Mouse (Mus musculus) midbrain, embryonic 14.5 days (tissue): ENCODE data around the gene Prep. TPM values are rescaled to one million over a fixed set of nuclear protein-coding genes. Genes with fewer than 3 reads are reported as not detected.

Source experiments
- ATAC-seq: fragments of 200-750 bp; cut with Nextera tagmentation; 2 replicates; pipeline ENCODE4 v1.8.0; 2017; ENCODE audit warnings: moderate number of reproducible peaks, moderate library complexity; ENCODE audit not compliant: low FRiP score, low TSS enrichment
- DNase-seq: peaks from one replicate; pipeline ENCODE4 v3.0.0-alpha.2; 2015
- H3K27ac ChIP-seq: fragments of 300-500 bp; sonication (generic); replicated peaks from 2 replicates; pipeline ENCODE4 v1.5.1; 2014; ENCODE audit warnings: mild to moderate bottlenecking, low read depth, low read length, moderate library complexity
- H3K27me3 ChIP-seq: fragments of 300-500 bp; sonication (generic); 2 replicates; pipeline ENCODE4 v1.6.1; 2014; ENCODE audit warnings: low read length, control low read depth, mixed read lengths; ENCODE audit not compliant: control insufficient read depth, insufficient read depth
- H3K36me3 ChIP-seq: fragments of 300-500 bp; sonication (generic); 2 replicates; pipeline ENCODE4 v1.6.1; 2014; ENCODE audit warnings: low read length, control low read depth; ENCODE audit not compliant: control insufficient read depth, insufficient read depth
- H3K4me1 ChIP-seq: fragments of 300-500 bp; sonication (generic); 2 replicates; pipeline ENCODE4 v1.6.1; 2014; ENCODE audit warnings: mild to moderate bottlenecking, antibody characterized with exemption, low read length, control low read depth; ENCODE audit not compliant: control insufficient read depth, insufficient read depth
- H3K4me2 ChIP-seq: fragments of 300-500 bp; sonication (generic); 2 replicates; pipeline ENCODE4 v1.6.1; 2014; ENCODE audit warnings: mild to moderate bottlenecking, low read length, moderate library complexity
- H3K4me3 ChIP-seq: fragments of 300-500 bp; sonication (generic); replicated peaks from 2 replicates; pipeline ENCODE4 v1.5.1; 2014; ENCODE audit warnings: low read depth, low read length
- H3K9ac ChIP-seq: fragments of 300-500 bp; sonication (generic); replicated peaks from 2 replicates; pipeline ENCODE4 v1.6.1; 2014; ENCODE audit warnings: mild to moderate bottlenecking, low read length, moderate library complexity
- H3K9me3 ChIP-seq: fragments of 300-500 bp; sonication (generic); 2 replicates; pipeline ENCODE4 v1.6.1; 2016; ENCODE audit warnings: low read length, control low read depth, mixed read lengths; ENCODE audit not compliant: control insufficient read depth
- WGBS: fragments of 180-500 bp; shearing (Covaris S2); extraction: QIAGEN DNeasy Blood & Tissue Kit; methylation state at CpG from one replicate; pipeline ENCODE4 v1.1.7; 2014; 5-methylcytosine and 5-hydroxymethylcytosine counted together
- polyA plus RNA-seq: library from polyadenylated mRNA; unstranded; fragments of >200 nt; fragmentation: Nextera tagmentation; extraction: Ambion mirVana; gene quantifications from 2 replicates; pipeline ENCODE4 v1.2.1, GENCODE M21; 2014

Prep gene
- 17.1 and 23.6 TPM in 2 replicates for polyA plus RNA-seq

DNA sequence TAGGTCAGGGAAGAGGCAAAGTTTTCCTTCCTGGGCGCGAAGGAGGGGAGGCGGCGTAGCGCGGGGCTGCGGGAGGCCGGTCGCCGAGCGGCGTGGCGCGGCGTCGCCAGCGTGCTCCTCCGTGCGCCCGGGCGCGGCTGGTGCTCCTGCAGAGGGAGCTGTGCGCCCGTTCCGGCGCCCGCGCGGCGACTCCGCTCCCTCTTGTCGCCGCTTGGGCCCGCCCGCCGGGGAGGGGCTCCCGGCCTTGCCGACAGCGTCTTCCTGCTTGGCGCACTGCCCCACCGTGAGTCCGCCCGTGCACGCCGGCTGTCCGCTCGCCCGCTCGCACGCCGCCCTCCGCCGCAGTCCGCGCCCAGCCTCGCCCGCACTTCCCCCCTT, at the start of gene Prep:
TSS of gene Prep (plus strand) at position 273 of the 378 bp plus-strand sequence.
- H3K27ac ChIP-seq: peak within 1 kb of the TSS; percentile 84
- no peaks in the 10 kb centered on the region for H3K27me3 ChIP-seq
- H3K4me3 ChIP-seq: peak within 1 kb of the TSS; percentile 68
- H3K36me3 ChIP-seq: no peaks in the 10 kb centered on the region
- peak; percentile 95 for DNase-seq
- under 1% methylated on average over 53 of the region's 57 CpGs for WGBS
- peaks cover 25% of the 10 kb centered on the region for H3K4me1 ChIP-seq
- peak; percentile 92 for ATAC-seq
- H3K9me3 ChIP-seq: no peaks in the 10 kb centered on the region
- H3K9ac ChIP-seq: peak within 1 kb of the TSS; percentile 91
- peak within 1 kb of the TSS; percentile 72 for H3K4me2 ChIP-seq

DNA sequence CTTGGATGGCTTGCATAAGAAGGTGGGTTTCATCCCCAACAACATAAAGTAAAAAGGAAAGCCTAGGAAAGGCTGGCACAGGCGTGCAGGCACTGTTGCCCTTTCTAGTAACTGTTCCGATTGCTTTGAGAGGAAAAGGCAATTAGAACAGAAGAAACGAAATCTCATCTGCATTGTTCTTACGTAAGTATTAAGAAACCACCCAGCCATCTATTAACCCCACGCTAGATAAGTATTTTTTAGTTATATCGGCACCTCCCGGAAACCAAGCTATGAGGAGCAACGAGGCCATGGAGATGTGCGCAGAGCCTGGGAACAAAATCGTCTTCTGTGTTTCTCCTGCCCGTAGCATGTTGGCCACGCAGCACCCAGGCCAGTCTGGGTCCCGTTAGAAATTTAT, 49.7 kb upstream of the Prep start:
- WGBS: 94% methylated on average over 13 of the region's 13 CpGs
- H3K4me3 ChIP-seq: no peak overlapping the region
- no peaks in the 10 kb centered on the region for H3K4me1 ChIP-seq
- no peak overlapping the region for H3K4me2 ChIP-seq
- no peaks in the 10 kb centered on the region for H3K9me3 ChIP-seq
- no peak overlapping the region for H3K9ac ChIP-seq
- H3K36me3 ChIP-seq: no peaks in the 10 kb centered on the region
- H3K27me3 ChIP-seq: no peaks in the 10 kb centered on the region
- no peak for DNase-seq
- H3K27ac ChIP-seq: no peak overlapping the region
- ATAC-seq: no peak

DNA sequence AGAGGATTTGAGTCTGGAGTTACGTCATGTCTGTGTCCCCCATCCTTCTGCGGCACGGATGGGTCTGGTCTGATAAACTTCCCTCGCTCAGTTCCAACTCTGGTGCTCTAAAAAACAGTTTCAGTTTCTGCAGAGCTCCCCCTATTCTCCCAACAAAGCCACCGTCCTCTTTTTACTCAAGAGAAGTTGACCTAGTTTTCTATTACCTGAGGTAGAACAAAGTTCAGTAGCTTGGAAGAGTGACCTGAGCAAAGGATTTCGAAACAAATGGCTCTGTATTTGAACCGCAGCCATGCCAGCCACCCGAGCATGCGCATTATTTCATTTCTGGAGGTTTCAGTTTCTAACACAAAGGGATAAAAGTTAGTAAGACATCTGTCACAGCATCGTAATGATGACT, 49.2 kb upstream of the Prep start:
- no peaks in the 10 kb centered on the region for H3K27me3 ChIP-seq
- no peaks in the 10 kb centered on the region for H3K36me3 ChIP-seq
- no peaks in the 10 kb centered on the region for H3K9me3 ChIP-seq
- no peak overlapping the region for H3K9ac ChIP-seq
- ATAC-seq: no peak
- H3K4me2 ChIP-seq: no peak overlapping the region
- WGBS: 87% methylated on average over 10 of the region's 10 CpGs
- DNase-seq: no peak
- H3K27ac ChIP-seq: no peak overlapping the region
- H3K4me3 ChIP-seq: no peak overlapping the region
- no peaks in the 10 kb centered on the region for H3K4me1 ChIP-seq

DNA sequence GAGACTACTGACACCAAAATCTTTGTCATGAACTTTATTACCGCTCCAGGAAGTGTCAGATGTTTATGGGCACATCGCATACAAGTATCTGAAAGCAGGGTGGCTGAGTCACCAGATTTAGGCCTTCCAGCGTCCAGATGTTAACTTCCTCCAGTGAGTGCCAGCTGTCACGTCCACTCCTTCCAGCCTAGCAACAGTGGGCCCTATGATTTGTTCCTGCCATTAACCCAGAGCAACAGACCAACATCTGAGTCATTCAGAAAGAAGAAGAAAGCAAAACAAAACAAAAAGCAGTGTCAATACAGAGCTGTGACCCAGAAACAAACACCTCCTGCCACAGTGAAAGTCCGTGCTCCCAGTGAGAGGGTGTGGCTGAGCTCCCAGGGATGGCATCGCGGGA, 47.6 kb upstream of the Prep start:
- no peak overlapping the region for H3K27ac ChIP-seq
- H3K4me3 ChIP-seq: no peak overlapping the region
- no peak overlapping the region for H3K9ac ChIP-seq
- no peak for DNase-seq
- H3K9me3 ChIP-seq: no peaks in the 10 kb centered on the region
- H3K4me1 ChIP-seq: no peaks in the 10 kb centered on the region
- WGBS: 47% methylated on average over 7 of the region's 7 CpGs
- H3K4me2 ChIP-seq: no peak overlapping the region
- no peaks in the 10 kb centered on the region for H3K27me3 ChIP-seq
- H3K36me3 ChIP-seq: no peaks in the 10 kb centered on the region
- ATAC-seq: no peak

DNA sequence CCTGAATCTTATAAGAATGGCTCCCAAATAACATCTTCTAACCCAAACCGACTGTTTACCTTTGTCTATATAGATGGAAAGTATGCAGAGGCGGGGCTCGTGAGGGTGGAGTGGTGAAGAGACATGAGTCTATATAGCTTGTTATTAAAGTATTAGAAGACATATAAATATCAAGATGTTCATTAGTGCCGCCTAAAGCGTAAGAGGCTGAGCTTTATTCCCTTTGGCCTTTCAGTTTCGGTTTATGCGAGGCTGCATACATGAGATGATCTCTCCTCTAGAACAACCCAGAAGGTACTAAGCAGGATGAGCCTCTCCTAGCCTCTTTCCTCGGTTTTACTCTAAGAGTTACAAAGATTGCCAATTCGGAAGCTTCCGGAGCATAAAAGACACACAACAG, 47.2 kb upstream of the Prep start:
- Histone ChIP-seq H3K27ac (no peak overlapping the region), H3K9ac (no peak overlapping the region), H3K4me3 (no peak overlapping the region), H3K36me3 (no peaks in the 10 kb centered on the region), H3K9me3 (no peaks in the 10 kb centered on the region), H3K4me2 (no peak overlapping the region), H3K4me1 (no peaks in the 10 kb centered on the region), H3K27me3 (no peaks in the 10 kb centered on the region)
- no peak for ATAC-seq
- DNase-seq: no peak
- WGBS: 89% methylated on average over 10 of the region's 10 CpGs

DNA sequence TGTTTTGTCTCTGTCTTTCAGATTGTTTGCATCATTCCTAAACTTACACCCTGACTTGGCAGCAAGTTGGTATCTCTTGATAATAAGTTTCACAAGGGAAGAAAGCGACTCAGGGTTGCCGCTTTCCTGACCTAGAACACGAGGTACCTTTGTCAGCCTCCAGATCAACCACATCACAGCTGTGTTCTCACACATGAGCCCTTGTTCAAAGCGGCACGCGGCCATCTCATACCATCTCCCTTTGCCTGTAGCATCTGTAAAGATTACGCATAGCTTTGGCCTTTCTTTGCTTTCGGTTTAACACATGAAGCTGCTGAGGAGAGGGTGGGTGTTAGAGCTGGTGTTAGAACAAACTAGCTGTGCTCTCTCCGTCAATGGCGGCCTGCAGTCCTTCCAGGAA, 46.7 kb upstream of the Prep start:
- H3K27me3 ChIP-seq: no peaks in the 10 kb centered on the region
- no peak for ATAC-seq

DNA sequence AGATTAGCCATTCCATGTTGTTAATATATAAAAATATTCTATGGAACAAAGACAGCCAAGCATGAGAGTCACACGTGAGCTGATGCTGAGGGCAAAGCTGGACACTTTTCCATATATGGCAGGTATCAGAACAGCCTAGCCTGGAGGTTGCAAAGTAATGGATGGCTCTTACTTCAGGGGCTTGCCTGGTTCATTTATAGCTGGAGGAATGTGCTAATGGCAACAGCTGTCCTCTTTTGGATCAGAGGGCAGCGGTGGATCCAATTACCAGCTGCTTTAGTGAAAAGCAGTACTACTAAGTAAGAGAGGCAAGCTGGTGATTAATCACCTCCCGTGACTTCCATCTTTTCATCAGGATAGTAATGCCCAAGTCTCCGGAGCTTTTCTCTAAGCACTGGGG, 41.8 kb upstream of the Prep start:
- Histone ChIP-seq H3K4me3 (no peak overlapping the region), H3K36me3 (no peaks in the 10 kb centered on the region), H3K9me3 (no peaks in the 10 kb centered on the region), H3K27ac (no peak overlapping the region), H3K4me2 (no peak overlapping the region), H3K9ac (no peak overlapping the region), H3K4me1 (no peaks in the 10 kb centered on the region), H3K27me3 (no peaks in the 10 kb centered on the region)
- no peak for DNase-seq
- WGBS: 41% methylated on average over 4 of the region's 4 CpGs
- no peak for ATAC-seq

More for the DNA sequence above, 46.7 kb upstream of the Prep start:
- no peaks in the 10 kb centered on the region for H3K4me1 ChIP-seq
- H3K27ac ChIP-seq: no peak overlapping the region
- 92% methylated on average over 10 of the region's 10 CpGs for WGBS
- no peaks in the 10 kb centered on the region for H3K9me3 ChIP-seq
- H3K4me3 ChIP-seq: no peak overlapping the region
- no peak for DNase-seq
- H3K4me2 ChIP-seq: no peak overlapping the region
- no peak overlapping the region for H3K9ac ChIP-seq
- no peaks in the 10 kb centered on the region for H3K36me3 ChIP-seq

DNA sequence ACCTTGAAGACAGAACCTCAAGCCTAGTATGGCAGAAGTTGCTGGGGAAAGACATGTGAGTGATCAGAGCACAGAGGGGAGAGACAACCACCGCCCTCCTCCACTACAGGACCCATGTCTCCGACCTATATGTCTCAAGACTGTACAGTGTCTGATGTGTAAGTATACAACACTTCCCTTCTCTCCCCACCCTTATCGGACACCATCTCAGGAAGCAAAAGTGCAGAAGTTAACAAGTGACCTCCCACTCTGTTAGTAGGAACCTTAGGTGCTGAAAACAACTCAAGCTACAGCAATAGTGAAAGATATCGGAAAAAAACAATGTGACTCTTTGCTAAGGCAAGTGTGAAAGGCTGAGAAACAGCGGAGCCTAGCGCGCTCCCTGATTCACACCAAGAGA, 40.1 kb upstream of the Prep start:
- WGBS: 98% methylated on average over 7 of the region's 7 CpGs
- DNase-seq (no peak), ATAC-seq (no peak)
- Histone ChIP-seq H3K4me2 (no peak overlapping the region), H3K9me3 (no peaks in the 10 kb centered on the region), H3K27me3 (no peaks in the 10 kb centered on the region), H3K4me3 (no peak overlapping the region), H3K27ac (no peak overlapping the region), H3K4me1 (no peaks in the 10 kb centered on the region), H3K9ac (no peak overlapping the region), H3K36me3 (no peaks in the 10 kb centered on the region)

DNA sequence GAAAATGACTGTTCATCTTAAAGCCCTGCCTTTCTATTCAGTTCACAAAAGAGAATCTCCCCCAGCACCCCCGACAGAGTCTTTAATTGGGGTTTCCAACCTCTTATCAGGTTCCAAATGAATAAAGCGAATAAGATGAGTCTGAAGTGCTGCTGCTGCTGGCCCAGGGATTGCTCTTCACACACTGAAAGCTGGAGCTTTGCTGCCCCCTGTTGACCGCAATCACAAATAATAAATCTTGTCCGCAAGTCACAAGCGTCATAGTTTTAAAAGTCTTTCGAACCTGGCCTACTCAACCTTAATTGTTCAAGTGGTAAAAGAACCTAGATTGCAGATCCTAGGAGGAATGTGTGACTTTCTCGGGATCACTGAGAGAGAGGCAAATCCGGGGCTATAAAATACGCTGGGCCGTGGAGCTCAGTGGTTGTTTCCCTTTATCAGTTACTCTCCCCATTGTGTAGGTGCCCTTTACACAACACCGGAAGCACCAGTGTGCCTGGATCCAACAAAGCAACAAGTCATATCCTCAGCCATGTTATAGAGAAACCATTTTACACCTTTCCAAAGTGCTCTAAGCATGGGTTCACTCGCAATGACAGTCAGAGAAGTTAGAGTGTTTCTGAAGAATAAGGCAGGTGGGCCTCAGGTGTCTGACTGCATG, 21.6 kb upstream of the Prep start:
- Histone ChIP-seq H3K9me3 (no peaks in the 10 kb centered on the region), H3K9ac (no peak overlapping the region), H3K4me3 (no peak overlapping the region), H3K4me1 (no peaks in the 10 kb centered on the region), H3K27me3 (no peaks in the 10 kb centered on the region), H3K36me3 (no peaks in the 10 kb centered on the region), H3K27ac (no peak overlapping the region), H3K4me2 (no peak overlapping the region)
- WGBS: 29% methylated on average over 12 of the region's 12 CpGs
- DNase-seq (peak; percentile 93), ATAC-seq (peak; percentile 53; the same call in 1 of the 2 replicates)
